Mouse (Mus musculus) layer of hippocampus, adult 2 months (tissue): Measurements from ENCODE around the gene Rxra. TPM values are rescaled to one million over a fixed set of nuclear protein-coding genes. Genes with fewer than 3 reads are reported as not detected.
A peak's percentile ranks its signal among the peaks of the same experiment; 100 is the strongest.

Source experiments
- DNase-seq, 2 experiments: peaks; one replicate each; pipeline ENCODE4 v3.0.0; 2022; ENCODE audit warnings: low spot score in 2 of 2
- H3K27ac ChIP-seq: fragments of 200-600 bp; 2 replicates; pipeline ENCODE4 v1.8.1; 2022
- H3K4me3 ChIP-seq: fragments of 200-600 bp; 2 replicates; pipeline ENCODE4 v1.8.1; 2022; ENCODE audit warnings: mild to moderate bottlenecking
- CTCF ChIP-seq: fragments of 200-600 bp; conservative IDR thresholded peaks from 2 replicates; pipeline ENCODE4 v1.8.1; 2022; ENCODE audit warnings: antibody characterized with exemption, mild to moderate bottlenecking, moderate library complexity
- total RNA-seq, 2 experiments: library from RNA; stranded (reverse); gene quantifications; 2 replicates each; pipeline ENCODE4 v1.2.3; 2021

Rxra gene
- total RNA-seq, 2 experiments from 2014 or later, result 26.9 to 29.5 TPM

DNA sequence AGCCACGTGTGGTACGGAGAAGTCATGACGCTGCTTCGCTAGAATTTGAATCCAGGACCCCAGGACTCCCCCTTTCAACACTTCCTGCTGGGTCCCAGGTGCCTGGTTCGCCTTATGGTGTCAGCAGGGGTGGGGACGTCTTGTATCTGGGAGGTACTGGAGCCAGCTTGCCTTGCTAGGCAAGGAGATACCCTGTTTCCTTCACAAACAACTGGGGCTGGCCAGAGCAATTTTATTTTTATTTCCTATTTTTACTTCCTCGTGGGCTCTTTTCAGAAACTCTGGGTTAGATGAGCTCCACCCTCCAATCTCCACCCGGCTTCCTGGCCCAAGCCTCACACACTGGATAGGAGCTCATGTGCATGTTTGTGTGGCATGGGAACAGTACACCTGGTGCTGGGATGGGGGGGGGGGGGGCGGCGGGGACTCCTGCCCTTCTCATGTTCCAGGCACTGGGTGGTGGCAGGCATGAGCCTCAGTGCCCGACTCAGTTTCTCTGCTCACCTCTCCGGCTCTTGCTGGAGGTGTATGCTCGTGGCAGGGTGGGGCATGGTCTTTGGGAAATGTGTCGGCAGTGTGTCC lies 15.0 kb downstream of the Rxra start:
- no peak for DNase-seq
- TF ChIP-seq CTCF, result no peak
- Histone ChIP-seq H3K4me3 (no peak overlapping the region), H3K27ac (no peak overlapping the region)

DNA sequence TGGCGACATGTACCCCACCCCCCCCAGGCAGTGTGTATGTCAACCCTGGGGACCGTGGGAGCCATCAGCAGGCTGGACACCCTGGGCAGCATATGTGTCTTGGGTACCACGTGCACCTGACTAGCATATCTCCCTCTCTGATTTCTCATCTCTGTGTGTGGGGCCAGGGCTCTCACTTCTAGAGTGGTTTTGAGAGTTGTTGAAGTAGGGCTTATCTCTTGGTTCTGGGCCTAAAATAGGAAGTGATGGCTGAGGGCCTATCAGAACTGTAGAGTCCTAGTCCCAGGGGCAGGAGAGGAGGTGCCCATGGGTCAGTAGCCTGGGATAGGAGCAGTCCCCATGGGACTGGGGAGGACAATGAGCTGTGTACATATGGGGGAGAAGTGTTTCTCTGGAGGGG lies 16.4 kb downstream of the Rxra start:
- no peak for TF ChIP-seq CTCF
- no peak overlapping the region for H3K4me3 ChIP-seq
- H3K27ac ChIP-seq, result no peak overlapping the region; the same call in 1 of the 2 replicates
- no peak for DNase-seq

DNA sequence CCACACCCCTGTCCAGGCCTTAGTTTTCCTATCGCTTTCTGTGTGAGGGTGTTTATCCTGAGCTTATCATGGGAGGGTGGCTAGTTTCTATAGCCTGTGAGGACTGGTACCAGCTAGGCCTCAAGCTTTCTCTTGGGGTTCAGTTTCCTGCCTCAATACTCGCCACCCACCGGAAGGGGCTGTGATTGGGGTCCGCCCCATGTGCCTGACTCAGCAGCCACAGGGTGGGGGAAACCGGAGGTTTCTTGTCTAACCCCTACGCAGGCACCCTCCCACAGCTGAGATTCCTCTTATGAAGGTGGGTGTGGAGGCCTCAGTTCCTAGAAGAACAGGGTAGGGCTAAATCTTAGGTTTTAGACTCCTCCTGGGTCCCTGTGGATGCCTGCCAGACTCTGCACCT lies 17.4 kb downstream of the Rxra start:
- DNase-seq, result no peak
- no peak for TF ChIP-seq CTCF
- Histone ChIP-seq H3K4me3 (no peak overlapping the region), H3K27ac (no peak overlapping the region)

DNA sequence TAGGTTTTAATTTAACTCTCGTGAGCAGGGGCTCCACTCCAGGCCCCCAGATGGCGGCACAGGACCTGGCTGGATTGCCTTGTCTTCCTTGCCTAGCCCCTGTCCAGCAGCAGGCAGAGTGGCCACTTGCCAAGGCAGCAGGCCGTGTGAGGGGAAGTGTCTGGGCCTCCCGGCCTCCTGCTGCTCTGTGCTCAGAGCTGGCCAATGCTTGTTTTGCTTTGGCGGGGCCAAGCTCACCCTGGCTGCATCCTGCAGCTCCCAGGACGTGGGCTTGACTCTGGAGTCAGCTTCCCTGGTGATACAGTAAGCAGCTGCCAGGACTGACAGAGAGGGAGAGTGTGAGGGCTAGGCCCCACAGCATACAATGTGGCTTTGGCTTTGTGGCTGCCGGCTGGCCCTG lies 23.3 kb downstream of the Rxra start:
- peak; percentile 67 for TF ChIP-seq CTCF
- peak overlapping the region; percentile 40 for H3K27ac ChIP-seq
- no peak overlapping the region for H3K4me3 ChIP-seq
- DNase-seq, result peak; percentile 65 to 71

DNA sequence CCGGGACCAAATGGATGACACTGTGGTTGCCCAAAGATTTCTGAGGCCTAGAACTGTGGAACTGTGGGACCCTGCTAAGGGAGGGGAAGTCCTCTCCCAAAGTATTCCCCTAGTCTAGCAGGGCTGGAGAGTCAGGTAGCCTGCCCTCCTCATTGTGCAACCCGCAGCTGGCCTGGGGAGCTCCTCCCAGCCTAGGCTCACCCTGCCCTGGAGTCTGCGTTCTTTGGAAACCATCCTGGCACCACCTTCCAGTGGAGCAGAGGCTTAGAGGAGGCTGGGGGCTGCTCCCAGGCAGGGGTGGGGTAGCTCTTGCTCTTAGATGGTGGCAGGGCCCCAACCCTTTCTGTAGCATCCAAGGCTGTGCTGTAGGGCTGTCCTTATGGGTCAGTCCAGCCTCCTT lies 26.0 kb downstream of the Rxra start:
- no peak for DNase-seq
- H3K4me3 ChIP-seq, result no peak overlapping the region
- TF ChIP-seq CTCF, result no peak
- no peak overlapping the region for H3K27ac ChIP-seq

DNA sequence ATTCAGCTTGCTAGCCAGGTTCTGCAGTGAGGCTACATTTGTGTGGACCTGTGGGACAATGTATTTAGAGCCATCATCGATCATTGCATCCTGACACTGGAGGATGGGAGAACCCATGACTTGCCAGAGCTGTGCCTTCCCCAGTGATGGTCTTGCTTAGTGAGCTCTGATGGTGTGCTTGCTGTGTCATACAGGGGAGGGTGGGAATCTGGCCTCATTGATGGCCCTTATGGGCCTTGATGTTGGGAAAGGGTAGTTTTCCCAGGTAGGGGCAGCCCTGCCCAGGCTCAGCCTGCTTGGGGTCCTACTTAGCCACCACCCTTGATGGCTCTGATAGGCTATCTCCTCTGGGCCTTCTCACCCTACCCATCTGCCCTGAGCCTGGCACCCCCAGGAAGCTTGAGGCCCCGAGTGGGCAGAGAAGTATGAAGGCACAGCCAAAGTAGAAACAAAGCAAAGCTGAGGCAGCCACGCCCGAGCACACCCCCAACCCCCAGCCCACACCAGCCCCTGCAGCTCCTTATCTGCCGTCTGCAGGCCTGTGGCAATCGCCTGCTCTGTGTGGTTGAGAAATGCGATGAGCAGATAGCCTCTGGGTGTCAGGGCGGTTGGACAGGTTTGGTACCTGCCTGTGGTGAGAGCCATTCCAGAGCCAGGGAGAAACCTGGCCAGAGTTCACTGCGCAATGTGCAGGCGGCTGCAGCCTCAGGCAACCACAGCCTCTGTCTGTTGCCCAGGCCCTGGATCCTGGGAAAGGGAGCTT lies 26.8 kb downstream of the Rxra start:
- DNase-seq, result no peak
- no peak for TF ChIP-seq CTCF
- no peak overlapping the region for H3K27ac ChIP-seq
- H3K4me3 ChIP-seq, result no peak overlapping the region

DNA sequence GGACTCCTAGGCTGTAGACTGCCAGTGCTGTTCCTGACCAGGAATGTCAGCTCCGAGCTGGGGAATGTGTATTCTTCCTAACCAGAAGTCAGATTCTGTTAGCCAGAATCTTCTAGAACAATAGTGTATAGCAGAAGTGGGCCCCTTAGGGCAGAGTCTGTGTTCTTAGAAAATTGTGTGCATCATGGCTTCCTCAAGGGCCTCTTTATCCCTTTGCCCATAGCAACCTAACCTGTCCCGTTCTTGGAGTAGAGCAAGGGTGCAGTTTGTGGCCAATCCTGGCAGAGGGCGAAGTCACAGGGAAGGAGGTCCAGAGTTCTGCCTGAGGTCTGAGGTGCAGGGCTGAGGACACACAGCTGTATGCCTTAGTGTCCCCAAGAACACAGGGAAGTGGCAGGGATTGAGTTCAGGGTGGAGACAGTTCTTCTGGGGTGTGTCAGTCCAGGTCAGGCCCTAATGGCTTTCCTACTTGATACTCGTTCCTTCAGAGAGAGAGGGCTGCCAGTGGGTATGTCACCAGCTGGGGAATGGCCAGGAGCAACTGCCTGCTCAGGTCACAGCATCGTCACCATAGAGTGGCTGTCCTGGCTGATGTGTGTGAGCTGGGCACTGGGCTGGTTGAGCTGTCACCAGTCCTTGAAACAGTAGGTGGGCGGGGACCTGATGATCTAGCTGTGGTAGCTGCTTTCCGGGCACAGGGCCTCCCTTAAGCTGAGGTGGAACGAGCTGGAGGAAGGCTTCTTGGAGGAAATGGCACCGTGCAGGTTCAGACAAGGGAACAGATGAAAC lies 27.8 kb downstream of the Rxra start:
- Histone ChIP-seq H3K4me3 (no peak overlapping the region), H3K27ac (no peak overlapping the region)
- DNase-seq, result no peak
- no peak for TF ChIP-seq CTCF

DNA sequence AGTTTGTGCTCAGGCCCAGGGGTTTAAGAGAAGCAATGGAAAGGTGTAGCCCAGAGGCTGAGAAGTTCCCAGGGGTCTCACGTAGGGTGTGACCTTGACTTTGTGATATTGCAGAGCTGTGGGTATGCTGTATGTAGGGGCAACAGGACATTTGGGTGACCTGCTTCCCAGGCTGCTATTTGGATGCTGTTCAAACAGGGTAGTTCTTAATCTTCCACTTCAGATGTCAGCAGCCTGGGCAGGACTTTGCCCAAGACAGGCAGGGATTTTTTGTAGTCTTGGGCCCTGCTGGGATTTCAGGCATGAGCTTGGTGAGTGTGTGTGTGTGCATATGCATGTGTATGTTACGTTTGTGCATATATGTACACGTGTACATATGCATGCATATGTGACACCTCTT lies 28.4 kb downstream of the Rxra start:
- no peak overlapping the region for H3K27ac ChIP-seq
- no peak for TF ChIP-seq CTCF
- no peak for DNase-seq

DNA sequence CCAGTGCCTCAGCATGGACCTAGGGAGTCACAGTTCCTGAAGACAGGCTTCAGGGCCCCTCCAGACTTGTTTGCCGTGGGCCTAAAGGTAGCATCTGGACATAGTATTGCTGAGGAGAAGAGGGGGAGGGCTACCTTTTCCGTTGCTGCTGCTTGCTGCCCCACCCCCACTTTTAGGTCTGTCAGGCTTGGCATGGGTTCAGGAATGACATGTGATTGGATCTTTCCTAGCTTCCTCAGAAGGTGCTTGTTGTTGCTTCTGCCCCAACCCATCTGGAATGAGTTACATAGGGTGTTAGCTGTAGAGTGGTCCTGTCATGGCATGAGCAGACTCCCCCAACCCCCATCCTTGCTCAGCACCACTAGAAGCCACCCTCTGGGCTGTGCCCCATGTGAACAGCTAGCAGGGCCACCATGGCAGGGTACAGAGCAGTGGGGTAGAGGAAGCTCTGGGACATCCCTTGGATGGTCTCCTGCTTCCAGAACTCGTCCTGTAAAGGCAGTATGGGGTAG lies 34.7 kb downstream of the Rxra start:
- no peak for TF ChIP-seq CTCF
- DNase-seq, result no peak
- no peak overlapping the region for H3K4me3 ChIP-seq
- H3K27ac ChIP-seq, result no peak overlapping the region

More for the DNA sequence above, 28.4 kb downstream of the Rxra start:
- no peak overlapping the region for H3K4me3 ChIP-seq

DNA sequence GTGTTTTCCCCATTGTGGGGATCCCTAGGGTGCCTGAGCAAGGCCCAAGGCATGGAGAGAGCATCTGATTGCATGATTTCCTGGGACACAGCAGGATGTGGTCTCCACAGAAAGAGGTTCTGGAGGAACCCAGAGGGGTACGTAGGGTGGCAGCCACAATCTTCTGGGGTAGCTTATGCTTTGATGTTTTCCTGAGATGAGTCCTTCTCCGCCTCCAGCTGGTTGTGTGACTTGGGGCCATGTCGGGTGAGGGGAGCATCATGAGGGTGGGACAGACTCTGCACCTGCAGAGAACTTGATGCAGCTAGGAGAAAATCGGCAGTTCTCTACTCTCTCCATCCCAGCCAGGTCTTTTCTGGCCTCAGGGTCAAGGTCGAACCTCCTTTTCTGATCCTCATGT lies 36.4 kb downstream of the Rxra start:
- Histone ChIP-seq H3K4me3 (no peak overlapping the region), H3K27ac (no peak overlapping the region)
- DNase-seq, result no peak
- no peak for TF ChIP-seq CTCF

DNA sequence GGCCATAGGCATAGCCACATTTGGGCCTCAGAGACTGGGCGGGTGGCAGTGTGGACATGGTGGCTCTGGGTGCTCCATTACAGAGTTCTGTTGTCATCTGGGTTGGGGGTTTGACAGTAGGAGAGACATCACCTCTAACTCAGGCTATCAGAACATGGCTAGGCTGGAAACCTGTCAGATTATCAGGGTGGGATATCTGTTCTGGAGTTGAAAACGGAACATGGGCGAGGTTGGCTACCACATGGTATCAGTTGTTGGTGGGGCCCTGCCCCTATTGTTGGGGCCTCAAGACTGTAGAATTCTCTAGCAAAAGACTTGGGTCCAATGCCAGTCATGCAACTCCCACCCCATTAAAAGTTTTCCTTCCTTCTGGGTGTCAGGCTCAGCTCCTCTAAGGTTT lies 37.1 kb downstream of the Rxra start:
- DNase-seq, result no peak
- TF ChIP-seq CTCF, result no peak
- Histone ChIP-seq H3K27ac (no peak overlapping the region), H3K4me3 (no peak overlapping the region)

DNA sequence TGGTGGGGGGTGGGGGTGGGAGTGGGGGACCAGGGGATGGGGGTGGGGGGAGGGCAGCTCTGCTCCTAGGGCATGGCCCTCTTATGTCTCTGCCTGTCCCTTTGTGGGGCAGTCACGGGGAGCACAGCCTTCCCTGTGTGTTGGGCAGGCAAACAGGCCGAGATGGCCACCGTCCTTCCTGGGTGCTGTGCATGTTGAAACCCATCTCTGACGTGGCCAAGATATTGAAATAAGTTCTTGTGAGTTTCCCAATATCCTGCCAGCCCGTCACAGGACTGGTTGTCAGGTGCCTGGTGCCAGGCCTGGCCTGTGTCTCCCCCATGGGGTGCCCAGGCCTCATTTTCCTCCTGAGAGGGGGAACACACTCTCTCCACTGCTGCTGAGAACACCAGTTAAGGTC lies 37.9 kb downstream of the Rxra start:
- no peak for TF ChIP-seq CTCF
- Histone ChIP-seq H3K4me3 (no peak overlapping the region), H3K27ac (no peak overlapping the region)
- DNase-seq, result no peak

DNA sequence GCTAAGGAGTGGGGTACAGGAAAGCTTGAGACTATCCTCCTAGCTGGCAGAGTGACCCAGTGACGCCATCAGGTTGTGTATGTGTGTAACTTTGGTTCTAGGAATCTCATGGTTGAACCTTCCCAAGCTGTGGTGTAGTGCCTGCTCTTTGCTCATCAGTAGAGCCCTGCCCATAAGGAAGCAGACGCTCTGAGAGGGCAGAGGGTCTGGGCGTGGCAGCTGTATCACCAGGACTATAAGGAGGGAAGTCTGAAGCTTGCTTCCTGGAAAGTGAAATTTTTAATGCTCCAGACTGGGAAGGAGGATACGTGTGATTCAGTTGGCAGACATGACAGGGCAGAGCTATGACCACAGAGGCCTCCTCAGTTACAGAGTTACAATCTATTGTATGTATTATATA lies 39.0 kb downstream of the Rxra start:
- Histone ChIP-seq H3K27ac (no peak overlapping the region), H3K4me3 (no peak overlapping the region)
- no peak for TF ChIP-seq CTCF
- no peak for DNase-seq
